Mouse (Mus musculus): Measurements from ENCODE around the gene Med17. TPM values are rescaled to one million over a fixed set of nuclear protein-coding genes. Genes with fewer than 3 reads are reported as not detected.
A peak's percentile ranks its signal among the peaks of the same experiment; 100 is the strongest.
"Not testable (repeated sequence)": the region's sequence is repeated elsewhere in the genome, so short reads cannot be mapped to it uniquely, and the experiment has no call there.

Med17 gene
- polyA plus RNA-seq, 1 experiment from 2014 or later, result 30.9 TPM

- no peak overlapping the region for H3K9ac ChIP-seq (ENCODE audit: low read length)
- peak overlapping the region; percentile 29 for H3K4me2 ChIP-seq (ENCODE audit: low read depth, low read length)
- no peak overlapping the region for H3K27ac ChIP-seq (ENCODE audit: low read length)
- H3K9me3 ChIP-seq (ENCODE audit: control insufficient read depth, low read length), result no peaks in the 10 kb centered on the region
- ATAC-seq (ENCODE audit: low read depth), result no peak
- H3K36me3 ChIP-seq (ENCODE audit: control insufficient read depth, insufficient read depth, low read length), result peaks cover 41% of the 10 kb centered on the region
- 15% methylated on average over 4 of the region's 4 CpGs for WGBS
- no peaks in the 10 kb centered on the region for H3K27me3 ChIP-seq (ENCODE audit: control insufficient read depth, insufficient read depth, low read depth, low read length)
- peak overlapping the region; percentile 13; the same call in 1 of the 2 replicates for H3K4me3 ChIP-seq (ENCODE audit: low read length)
- H3K4me1 ChIP-seq (replicated peaks; ENCODE audit: control insufficient read depth, insufficient read depth, low read length), result peaks cover 21% of the 10 kb centered on the region
These were observed 29.7 kb upstream of the Med17 start for GRCm38 (mm10) chr9:15309425-15309824.

GRCm38 (mm10) chr9:15308254-15308653, 28.5 kb upstream of the Med17 start:
- 37% methylated on average over 2 of the region's 2 CpGs for WGBS

GRCm38 (mm10) chr9:15307257-15307656, 27.5 kb upstream of the Med17 start:
- Histone ChIP-seq H3K36me3 (ENCODE audit: control insufficient read depth, insufficient read depth, low read length) (peaks cover 24% of the 10 kb centered on the region), H3K9ac (ENCODE audit: low read length) (peak overlapping the region; percentile 88), H3K27me3 (ENCODE audit: control insufficient read depth, insufficient read depth, low read depth, low read length) (no peaks in the 10 kb centered on the region), H3K9me3 (ENCODE audit: control insufficient read depth, low read length) (no peaks in the 10 kb centered on the region), H3K4me3 (ENCODE audit: low read length) (peak overlapping the region; percentile 65), H3K4me2 (ENCODE audit: low read depth, low read length) (peak overlapping the region; percentile 82), H3K4me1 (replicated peaks; ENCODE audit: control insufficient read depth, insufficient read depth, low read length) (peaks cover 21% of the 10 kb centered on the region), H3K27ac (ENCODE audit: low read length) (no peak overlapping the region)
- WGBS, result 4% methylated on average over 6 of the region's 6 CpGs
- no peak for ATAC-seq (ENCODE audit: low read depth)

More at GRCm38 (mm10) chr9:15308254-15308653, 28.5 kb upstream of the Med17 start:
- H3K36me3 ChIP-seq (ENCODE audit: control insufficient read depth, insufficient read depth, low read length), result peaks cover 30% of the 10 kb centered on the region
- ATAC-seq (ENCODE audit: low read depth), result no peak
- H3K9ac ChIP-seq (ENCODE audit: low read length), result no peak overlapping the region
- H3K27me3 ChIP-seq (ENCODE audit: control insufficient read depth, insufficient read depth, low read depth, low read length), result no peaks in the 10 kb centered on the region
- H3K4me1 ChIP-seq (replicated peaks; ENCODE audit: control insufficient read depth, insufficient read depth, low read length), result peaks cover 21% of the 10 kb centered on the region
- H3K4me2 ChIP-seq (ENCODE audit: low read depth, low read length), result no peak overlapping the region
- no peak overlapping the region for H3K4me3 ChIP-seq (ENCODE audit: low read length)
- no peaks in the 10 kb centered on the region for H3K9me3 ChIP-seq (ENCODE audit: control insufficient read depth, low read length)
- H3K27ac ChIP-seq (ENCODE audit: low read length), result no peak overlapping the region

GRCm38 (mm10) chr9:15306398-15307119, 26.8 kb upstream of the Med17 start, which contains the start of gene 4931406C07Rik:
Gene 4931406C07Rik, minus strand, starts transcription at chr9:15306448.
- Histone ChIP-seq H3K27me3 (ENCODE audit: control insufficient read depth, insufficient read depth, low read depth, low read length) (no peaks in the 10 kb centered on the region), H3K27ac (ENCODE audit: low read length) (peak within 1 kb of the TSS; percentile 88)
- WGBS, result under 1% methylated on average over 35 of the region's 35 CpGs

GRCm38 (mm10) chr9:15305503-15306397, 26.0 kb upstream of the Med17 start, which contains the start of gene Taf1d:
Gene Taf1d, plus strand, starts transcription at chr9:15306214.
- Histone ChIP-seq H3K9me3 (ENCODE audit: control insufficient read depth, low read length) (no peaks in the 10 kb centered on the region), H3K4me1 (replicated peaks; ENCODE audit: control insufficient read depth, insufficient read depth, low read length) (peaks cover 29% of the 10 kb centered on the region), H3K4me3 (ENCODE audit: low read length) (peak within 1 kb of the TSS; percentile 65), H3K27me3 (ENCODE audit: control insufficient read depth, insufficient read depth, low read depth, low read length) (no peaks in the 10 kb centered on the region), H3K9ac (ENCODE audit: low read length) (peak within 1 kb of the TSS; percentile 88), H3K27ac (ENCODE audit: low read length) (peak within 1 kb of the TSS; percentile 88), H3K4me2 (ENCODE audit: low read depth, low read length) (peak within 1 kb of the TSS; percentile 82), H3K36me3 (ENCODE audit: control insufficient read depth, insufficient read depth, low read length) (peaks cover 18% of the 10 kb centered on the region)
- peak; percentile 97 for ATAC-seq (ENCODE audit: low read depth)
- 11% methylated on average over 45 of the region's 45 CpGs for WGBS

More at GRCm38 (mm10) chr9:15306398-15307119, 26.8 kb upstream of the Med17 start, which contains the start of gene 4931406C07Rik:
- H3K9me3 ChIP-seq (ENCODE audit: control insufficient read depth, low read length), result no peaks in the 10 kb centered on the region
- H3K36me3 ChIP-seq (ENCODE audit: control insufficient read depth, insufficient read depth, low read length), result peaks cover 18% of the 10 kb centered on the region
- peak within 1 kb of the TSS; percentile 65 for H3K4me3 ChIP-seq (ENCODE audit: low read length)
- peak within 1 kb of the TSS; percentile 82 for H3K4me2 ChIP-seq (ENCODE audit: low read depth, low read length)
- ATAC-seq (ENCODE audit: low read depth), result peak; percentile 67
- peak within 1 kb of the TSS; percentile 88 for H3K9ac ChIP-seq (ENCODE audit: low read length)
- H3K4me1 ChIP-seq (replicated peaks; ENCODE audit: control insufficient read depth, insufficient read depth, low read length), result peaks cover 23% of the 10 kb centered on the region

GRCm38 (mm10) chr9:15302881-15303280, 23.1 kb upstream of the Med17 start:
- H3K4me1 ChIP-seq (replicated peaks; ENCODE audit: control insufficient read depth, insufficient read depth, low read length), result peaks cover 18% of the 10 kb centered on the region
- no peaks in the 10 kb centered on the region for H3K27me3 ChIP-seq (ENCODE audit: control insufficient read depth, insufficient read depth, low read depth, low read length)
- H3K4me2 ChIP-seq (ENCODE audit: low read depth, low read length), result no peak overlapping the region
- ATAC-seq (ENCODE audit: low read depth), result no peak
- H3K36me3 ChIP-seq (ENCODE audit: control insufficient read depth, insufficient read depth, low read length), result 0 out of 2 replicates have a peak, but pooled peaks cover 3% of the 10 kb centered on the region
- H3K9me3 ChIP-seq (ENCODE audit: control insufficient read depth, low read length), result no peaks in the 10 kb centered on the region
- H3K27ac ChIP-seq (ENCODE audit: low read length), result no peak overlapping the region
- WGBS, result 74% methylated on average over 2 of the region's 2 CpGs
- no peak overlapping the region for H3K9ac ChIP-seq (ENCODE audit: low read length)
- no peak overlapping the region for H3K4me3 ChIP-seq (ENCODE audit: low read length)

- not testable (repeated sequence) for H3K4me3 ChIP-seq (ENCODE audit: low read length); ATAC-seq (ENCODE audit: low read depth); H3K36me3 ChIP-seq (ENCODE audit: control insufficient read depth, insufficient read depth, low read length)
These were observed 22.3 kb upstream of the Med17 start for GRCm38 (mm10) chr9:15302006-15302405.

GRCm38 (mm10) chr9:15301399-15301798, 21.7 kb upstream of the Med17 start:
- Histone ChIP-seq H3K9me3 (ENCODE audit: control insufficient read depth, low read length) (no peaks in the 10 kb centered on the region), H3K4me1 (replicated peaks; ENCODE audit: control insufficient read depth, insufficient read depth, low read length) (peaks cover 10% of the 10 kb centered on the region), H3K27me3 (ENCODE audit: control insufficient read depth, insufficient read depth, low read depth, low read length) (no peaks in the 10 kb centered on the region), H3K4me2 (ENCODE audit: low read depth, low read length) (peak overlapping the region; percentile 31), H3K4me3 (ENCODE audit: low read length) (peak overlapping the region; percentile 1; the same call in 1 of the 2 replicates), H3K9ac (ENCODE audit: low read length) (peak overlapping the region; percentile 52), H3K27ac (ENCODE audit: low read length) (peak overlapping the region; percentile 67), H3K36me3 (ENCODE audit: control insufficient read depth, insufficient read depth, low read length) (no peaks in the 10 kb centered on the region)
- no peak; the same call in none of the 2 replicates for ATAC-seq (ENCODE audit: low read depth)
- 8% methylated on average over 6 of the region's 6 CpGs for WGBS

More at GRCm38 (mm10) chr9:15302006-15302405, 22.3 kb upstream of the Med17 start:
- peaks cover 10% of the 10 kb centered on the region for H3K4me1 ChIP-seq (replicated peaks; ENCODE audit: control insufficient read depth, insufficient read depth, low read length)
- not testable (repeated sequence) for H3K9me3 ChIP-seq (ENCODE audit: control insufficient read depth, low read length); H3K27me3 ChIP-seq (ENCODE audit: control insufficient read depth, insufficient read depth, low read depth, low read length); H3K27ac ChIP-seq (ENCODE audit: low read length); H3K4me2 ChIP-seq (ENCODE audit: low read depth, low read length); H3K9ac ChIP-seq (ENCODE audit: low read length)
- WGBS, result 74% methylated on average over 6 of the region's 6 CpGs

GRCm38 (mm10) chr9:15300056-15300455, 20.3 kb upstream of the Med17 start:
- 92% methylated on average over 5 of the region's 5 CpGs for WGBS
- no peak overlapping the region for H3K4me2 ChIP-seq (ENCODE audit: low read depth, low read length)
- no peak for ATAC-seq (ENCODE audit: low read depth)

More at GRCm38 (mm10) chr9:15300056-15300455, 20.3 kb upstream of the Med17 start:
- Histone ChIP-seq H3K27ac (ENCODE audit: low read length) (no peak overlapping the region), H3K27me3 (ENCODE audit: control insufficient read depth, insufficient read depth, low read depth, low read length) (no peaks in the 10 kb centered on the region), H3K36me3 (ENCODE audit: control insufficient read depth, insufficient read depth, low read length) (no peaks in the 10 kb centered on the region), H3K4me3 (ENCODE audit: low read length) (no peak overlapping the region), H3K4me1 (replicated peaks; ENCODE audit: control insufficient read depth, insufficient read depth, low read length) (peaks cover 8% of the 10 kb centered on the region), H3K9me3 (ENCODE audit: control insufficient read depth, low read length) (no peaks in the 10 kb centered on the region), H3K9ac (ENCODE audit: low read length) (no peak overlapping the region)

Data from lung, embryonic 16.5 days (tissue).